22 mouse cellular contexts compared by ENCODE assay signal in the genomic region with DNA sequence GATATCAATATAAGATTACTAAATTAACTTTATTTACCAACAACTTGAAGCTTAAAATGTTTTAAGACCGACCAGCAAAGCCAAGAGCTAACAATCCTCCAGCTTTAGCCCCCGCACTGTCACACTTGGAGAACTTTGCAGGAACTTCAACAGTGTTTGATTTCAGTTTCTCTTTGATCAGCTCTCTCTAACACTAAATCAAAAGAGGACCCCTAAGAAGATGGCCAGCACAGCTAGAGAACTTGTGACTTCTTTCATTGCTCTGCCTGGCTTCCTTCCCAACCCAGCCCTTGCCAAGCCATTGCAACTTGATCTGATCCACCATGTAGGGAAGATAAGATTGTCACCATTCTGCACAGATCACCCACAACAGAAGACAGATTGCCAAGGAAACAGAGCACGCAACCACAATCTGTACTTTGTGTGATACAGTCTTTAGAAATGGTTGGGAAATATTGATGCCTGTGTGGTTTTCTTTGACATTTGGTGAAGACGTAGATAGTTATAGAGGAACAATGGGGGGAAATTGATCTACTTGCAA. TPM values are rescaled to one million over a fixed set of nuclear protein-coding genes. Genes with fewer than 3 reads are reported as not detected.
DNase-seq lines count a peak whose midpoint lies in the region; ATAC-seq and TF ChIP-seq lines count a peak whose summit lies in the region.
"Had no signal": no experiment of that assay in that cellular context is flagged by ENCODE, and none has a peak within 500 bp of the region (broad histone marks: within the 10 kb centered on the region; RNA-seq: fewer than 3 reads in every experiment).

No protein-coding gene starts in this region.

- H3K9me3 ChIP-seq in lung, embryonic 14.5 days (ENCODE audit: low read depth, low read length), result no peaks in the 10 kb centered on the region
- H3K9me3 ChIP-seq: embryonic facial prominence, embryonic 12.5 days; forebrain, embryonic 12.5 days; heart, embryonic 13.5 days; limb, embryonic 13.5 days; liver, embryonic 13.5 days; midbrain, embryonic 15.5 days had no signal

- no peaks in the 10 kb centered on the region for H3K4me1 ChIP-seq in lung, embryonic 14.5 days (ENCODE audit: insufficient read depth)
- H3K4me1 ChIP-seq: embryonic facial prominence, embryonic 12.5 days; forebrain, embryonic 12.5 days; limb, embryonic 13.5 days; liver, embryonic 13.5 days; midbrain, embryonic 15.5 days had no signal

- H3K9ac ChIP-seq in lung, embryonic 14.5 days, result no peak overlapping the region
- H3K9ac ChIP-seq: embryonic facial prominence, embryonic 12.5 days; forebrain, embryonic 12.5 days; heart, embryonic 13.5 days; limb, embryonic 13.5 days; liver, embryonic 13.5 days; midbrain, embryonic 15.5 days had no signal

- no peaks in the 10 kb centered on the region for H3K36me3 ChIP-seq in lung, embryonic 14.5 days (ENCODE audit: insufficient read depth)
- H3K36me3 ChIP-seq: embryonic facial prominence, embryonic 12.5 days; forebrain, embryonic 12.5 days; heart, embryonic 13.5 days; limb, embryonic 13.5 days; liver, embryonic 13.5 days; midbrain, embryonic 15.5 days had no signal

- DNase-seq in gastrocnemius, adult 18-20 months (ENCODE audit: low spot score), result peak; percentile 34
- DNase-seq in gastrocnemius, postnatal 10 days, result no peak
- DNase-seq in lung, embryonic 14.5 days, result peak; percentile 34
- no peak for DNase-seq in lung, postnatal 25 days (ENCODE audit: low spot score)
- DNase-seq in embryo, embryonic 11 days, result no peak
- no peak for DNase-seq in urinary bladder, adult 18-20 months (ENCODE audit: low spot score in 2 of 2)
- DNase-seq: adrenal gland, postnatal 36 days; cerebellum, adult 11 months; cerebellum, adult 9-11 months; heart, adult 18-20 months; heart, postnatal 14 days; liver, embryonic 13.5 days; lung, adult 2 months; lung, postnatal 36 days had no signal

- no peak for ATAC-seq in lung, embryonic 14.5 days (ENCODE audit: insufficient read depth)
- ATAC-seq in megakaryocyte, adult 5-6 weeks (ENCODE audit: poor library complexity, severe bottlenecking), result peak; percentile 52; the same call in 1 of the 2 replicates
- ATAC-seq: hindbrain, postnatal 0 days; intestine, embryonic 16.5 days; midbrain, embryonic 15.5 days had no signal

- no peak overlapping the region for H3K4me2 ChIP-seq in lung, embryonic 14.5 days
- H3K4me2 ChIP-seq: embryonic facial prominence, embryonic 12.5 days; forebrain, embryonic 12.5 days; heart, embryonic 13.5 days; limb, embryonic 13.5 days; liver, embryonic 13.5 days; midbrain, embryonic 15.5 days had no signal

- no peak overlapping the region for H3K4me3 ChIP-seq in lung, embryonic 14.5 days (ENCODE audit: low read depth, low read length)
- H3K4me3 ChIP-seq: embryonic facial prominence, embryonic 12.5 days; forebrain, embryonic 12.5 days; heart, embryonic 13.5 days; limb, embryonic 13.5 days; liver, embryonic 13.5 days; midbrain, embryonic 15.5 days had no signal

- 65% methylated on average over 4 of the region's 4 CpGs for WGBS in lung, embryonic 14.5 days

- H3K27ac ChIP-seq in lung, embryonic 14.5 days (ENCODE audit: low read depth), result no peak overlapping the region
- H3K27ac ChIP-seq: embryonic facial prominence, embryonic 12.5 days; forebrain, embryonic 12.5 days; heart, embryonic 13.5 days; hindbrain, postnatal 0 days; limb, embryonic 13.5 days; liver, embryonic 13.5 days; midbrain, embryonic 15.5 days had no signal

- H3K27me3 ChIP-seq in lung, embryonic 14.5 days (ENCODE audit: insufficient read depth, low read length), result no peaks in the 10 kb centered on the region
- H3K27me3 ChIP-seq: embryonic facial prominence, embryonic 12.5 days; forebrain, embryonic 12.5 days; heart, embryonic 13.5 days; limb, embryonic 13.5 days; liver, embryonic 13.5 days; midbrain, embryonic 15.5 days had no signal

- no peak for TF ChIP-seq CTCF in lung, embryonic 14.5 days (IDR thresholded peaks at IDR 0.05; ENCODE audit: low read depth)

RNA-seq across cellular contexts. Expression of gene Pdlim5, which starts 17.9 kb away (rescaled TPM):
- 100 to 1,000 TPM; 496 to 567 TPM for total RNA-seq in gastrocnemius, adult 18-20 months (2021)
- total RNA-seq in gastrocnemius, postnatal 10 days (2021), result 100 to 1,000 TPM; 388 to 401 TPM
- polyA plus RNA-seq in lung, embryonic 14.5 days (2014; fragmentation: Nextera tagmentation; extraction: Ambion mirVana), result 19.0 and 24.1 TPM in 2 replicates
- total RNA-seq in megakaryocyte, adult 5-6 weeks (2015), result 52.0 and 54.7 TPM in 2 replicates
- 42.0 and 43.7 TPM in 2 replicates for total RNA-seq in megakaryocyte, adult 5-6 weeks (2017)

Comparison
In these comparisons a context has a peak if more than half of its experiments do, and no peak if none do; other contexts are left out.
1. DNase-seq: peak in gastrocnemius, adult 18-20 months (single experiment) and lung, embryonic 14.5 days (single experiment); none in gastrocnemius, postnatal 10 days (single experiment), lung, postnatal 25 days (single experiment), embryo, embryonic 11 days (single experiment) and urinary bladder, adult 18-20 months (0 of 2).
2. RNA of gene Pdlim5, which starts 17.9 kb away (total RNA-seq): 496 to 567 TPM in gastrocnemius, adult 18-20 months and 388 to 401 TPM in gastrocnemius, postnatal 10 days; 42.0 to 54.7 TPM in megakaryocyte, adult 5-6 weeks; every median in the first group is over 4 times any median in the second.